Mouse (Mus musculus): ENCODE results near the gene Rps6kb1.

The Rps6kb1 gene

GRCm38 (mm10) chr11:86544639-86545299, at the start of gene Rps6kb1, which contains the start of gene Tubd1:
Rps6kb1 (minus strand) TSS chr11:86544805.
Tubd1 (plus strand) TSS chr11:86544991.
- peak; percentile 99 for ATAC-seq (ENCODE audit: insufficient number of reproducible peaks, low FRiP score, low TSS enrichment)

DNA sequence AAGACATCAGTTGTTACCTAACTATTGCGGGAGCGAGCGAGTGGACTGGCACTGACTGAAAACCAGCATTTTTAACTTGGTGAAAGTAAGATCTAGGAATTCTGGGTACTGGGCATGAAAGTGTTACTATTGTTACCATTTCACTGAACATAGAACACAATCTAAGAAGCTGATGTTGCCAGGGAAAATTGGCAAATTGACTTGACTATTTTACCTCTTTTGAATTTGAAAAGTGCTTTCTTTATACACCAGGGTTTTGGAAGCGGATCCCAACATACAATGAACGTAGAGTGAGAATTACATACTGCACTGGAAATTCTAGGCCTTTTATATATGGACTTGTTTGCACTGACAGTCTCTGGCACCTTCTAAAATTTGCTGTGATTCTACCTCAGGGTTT, 48.8 kb upstream of the Rps6kb1 start:
- no peak for ATAC-seq (ENCODE audit: insufficient number of reproducible peaks, low FRiP score, low TSS enrichment)

GRCm38 (mm10) chr11:86592993-86593392, 48.4 kb upstream of the Rps6kb1 start:
- no peak for ATAC-seq (ENCODE audit: insufficient number of reproducible peaks, low FRiP score, low TSS enrichment)

- no peak for ATAC-seq (ENCODE audit: insufficient number of reproducible peaks, low FRiP score, low TSS enrichment)
Measured at GRCm38 (mm10) chr11:86591931-86592616, 47.5 kb upstream of the Rps6kb1 start.

GRCm38 (mm10) chr11:86591301-86591845, 46.8 kb upstream of the Rps6kb1 start:
- ATAC-seq (ENCODE audit: insufficient number of reproducible peaks, low FRiP score, low TSS enrichment), result no peak

DNA sequence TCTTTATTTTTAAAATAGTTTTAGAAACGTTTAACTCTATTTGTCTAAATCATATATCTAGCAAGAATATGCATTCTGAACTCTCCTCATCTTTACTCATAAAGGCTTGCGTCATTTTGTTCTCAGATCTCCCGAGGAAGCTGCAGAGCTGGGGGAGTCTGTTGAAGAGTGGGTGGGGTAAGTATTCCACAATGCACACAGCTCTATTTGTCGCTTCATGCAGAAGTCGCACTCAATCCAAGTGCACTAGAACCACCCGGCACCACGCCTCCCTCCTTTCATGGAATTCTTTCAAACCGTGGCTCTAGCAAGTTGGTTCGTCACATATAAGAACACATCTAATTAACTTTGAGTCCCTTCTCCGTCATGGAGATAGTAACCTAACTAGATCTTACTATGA, 46.0 kb upstream of the Rps6kb1 start:
- no peak for ATAC-seq (ENCODE audit: insufficient number of reproducible peaks, low FRiP score, low TSS enrichment)

DNA sequence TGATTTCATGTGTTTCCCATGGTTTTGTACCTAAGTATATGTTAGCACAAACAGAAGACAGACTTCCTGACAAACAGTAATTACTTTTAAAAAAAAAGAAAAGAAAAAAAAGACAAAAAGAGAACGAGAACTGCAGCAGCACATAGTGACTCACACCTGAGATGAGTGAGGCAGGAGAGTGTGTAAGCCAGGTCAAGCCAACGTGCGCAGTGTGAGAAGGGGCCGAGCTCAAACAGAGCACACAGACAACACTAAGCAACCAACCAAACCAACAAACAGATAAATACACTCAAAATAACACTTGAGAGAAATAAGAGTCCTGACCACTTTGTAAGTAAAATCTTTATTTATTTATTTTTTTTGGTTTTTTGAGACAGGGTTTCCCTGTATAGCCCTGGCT, 45.5 kb upstream of the Rps6kb1 start:
- ATAC-seq (ENCODE audit: insufficient number of reproducible peaks, low FRiP score, low TSS enrichment), result no peak

- ATAC-seq (ENCODE audit: insufficient number of reproducible peaks, low FRiP score, low TSS enrichment), result no peak
Measured at GRCm38 (mm10) chr11:86588583-86589298, 44.1 kb upstream of the Rps6kb1 start.

DNA sequence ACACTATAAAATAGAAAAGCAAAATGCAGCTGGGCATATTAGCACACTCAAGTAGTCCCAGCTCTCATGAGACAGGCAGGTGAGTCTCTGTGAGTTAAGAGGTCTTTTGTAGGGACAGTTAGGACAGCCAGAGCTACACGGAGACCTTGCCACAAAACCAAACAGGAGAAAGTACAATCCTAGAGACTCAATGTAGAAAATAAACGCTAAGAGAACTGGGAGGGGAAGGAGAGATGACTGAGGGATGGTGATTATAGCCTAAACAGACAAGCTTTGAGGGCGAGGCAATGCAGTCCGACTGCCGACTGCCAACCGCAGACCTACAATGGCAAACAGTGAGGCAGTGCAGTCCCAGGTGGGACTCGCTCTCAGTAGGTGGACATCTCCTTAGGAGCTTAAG, 43.2 kb upstream of the Rps6kb1 start:
- ATAC-seq (ENCODE audit: insufficient number of reproducible peaks, low FRiP score, low TSS enrichment), result no peak

DNA sequence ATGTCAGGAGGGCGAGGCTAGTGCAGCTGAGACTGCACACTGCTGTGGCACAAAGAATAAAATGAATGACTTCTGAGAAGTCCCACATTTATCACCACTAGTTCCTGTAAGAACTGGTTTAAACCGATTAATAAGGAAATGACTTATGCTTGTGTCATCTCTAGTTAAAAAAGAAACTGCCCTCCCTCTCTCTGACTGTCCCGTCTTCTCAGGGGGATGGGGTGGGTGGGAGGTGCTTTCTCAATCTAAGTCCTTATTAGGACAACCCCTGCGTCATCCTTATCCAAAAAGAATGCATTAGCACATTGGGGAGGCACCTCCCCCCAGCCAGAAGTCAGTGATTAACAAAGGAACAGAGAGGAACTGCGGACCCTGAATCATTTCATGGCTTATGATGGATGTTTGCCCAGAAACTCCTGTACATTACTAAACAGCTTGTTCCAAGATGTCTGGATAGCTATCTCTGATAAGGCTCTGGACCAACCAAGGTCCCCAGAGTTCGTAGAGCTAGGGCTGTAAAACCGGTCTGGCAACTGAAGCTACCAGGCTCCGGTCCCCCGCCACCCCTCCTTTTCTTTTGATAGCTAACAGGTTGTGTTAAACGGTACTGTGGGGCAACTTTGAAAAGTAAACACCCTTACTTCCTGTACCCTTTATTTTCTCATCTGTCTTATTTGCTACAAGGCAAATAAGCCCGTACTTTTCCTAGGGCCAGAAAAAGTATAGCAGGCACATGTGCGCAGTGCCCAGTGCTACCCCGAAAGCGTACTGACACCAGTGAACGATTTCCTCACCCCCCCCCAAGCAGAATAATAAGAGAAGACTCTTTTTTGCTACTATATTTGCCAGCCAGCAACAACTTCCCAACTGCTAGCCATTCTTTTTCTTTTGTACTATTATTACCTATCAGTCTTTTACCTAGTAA, 42.5 kb upstream of the Rps6kb1 start:
- ATAC-seq (ENCODE audit: insufficient number of reproducible peaks, low FRiP score, low TSS enrichment), result no peak

DNA sequence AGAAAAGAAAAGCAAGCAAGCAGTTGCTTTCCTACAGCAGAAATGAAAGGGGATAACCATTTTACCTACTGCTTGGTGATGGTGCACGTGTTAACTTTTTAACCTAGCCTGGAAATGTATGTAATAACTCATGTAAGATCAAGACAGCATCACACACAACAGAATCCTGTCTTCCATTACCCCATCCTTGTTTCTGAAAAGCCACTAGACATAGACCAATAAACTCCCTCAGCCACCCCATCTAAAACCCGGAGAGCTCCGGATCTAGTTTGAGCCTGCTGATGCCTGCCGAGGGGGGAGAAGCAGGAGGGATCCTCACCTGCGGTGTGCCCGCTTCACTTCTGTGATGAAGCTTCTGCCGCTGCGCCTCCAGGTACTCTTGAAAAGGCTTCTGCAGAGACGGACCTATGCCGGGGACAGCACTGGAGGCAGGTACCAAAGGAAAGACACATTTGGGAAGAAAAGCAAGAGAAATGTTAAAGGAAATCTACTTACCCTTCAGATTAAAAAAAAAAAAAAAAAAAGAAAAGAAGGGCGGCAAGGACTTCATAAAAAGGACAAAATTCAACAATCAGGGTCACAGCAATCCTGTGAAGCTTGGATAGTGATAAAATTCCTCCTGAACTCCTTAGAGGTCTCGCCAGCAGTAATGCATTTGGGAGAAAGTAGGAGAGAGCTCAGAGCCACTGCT, 41.7 kb upstream of the Rps6kb1 start:
- ATAC-seq (ENCODE audit: insufficient number of reproducible peaks, low FRiP score, low TSS enrichment), result no peak

DNA sequence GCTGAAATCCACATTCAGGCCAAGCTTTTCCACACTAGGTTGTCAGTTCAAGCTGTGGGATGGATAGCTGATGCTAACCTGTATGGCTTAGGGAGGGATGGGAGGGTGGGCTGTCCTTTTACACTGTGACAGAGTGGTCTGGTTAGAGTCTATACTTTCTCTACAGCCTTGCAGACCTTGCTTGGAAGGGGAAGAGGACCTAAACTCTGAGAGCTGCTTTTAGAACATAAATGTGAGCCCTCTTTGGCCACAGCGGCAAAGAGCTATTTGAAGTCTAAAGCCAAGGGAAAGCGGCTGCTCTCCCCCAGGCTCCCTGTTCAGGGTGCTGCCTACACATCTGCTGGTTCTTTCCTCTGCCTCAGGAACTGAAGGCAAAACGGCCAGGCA, 41.0 kb upstream of the Rps6kb1 start:
- no peak for ATAC-seq (ENCODE audit: insufficient number of reproducible peaks, low FRiP score, low TSS enrichment)

DNA sequence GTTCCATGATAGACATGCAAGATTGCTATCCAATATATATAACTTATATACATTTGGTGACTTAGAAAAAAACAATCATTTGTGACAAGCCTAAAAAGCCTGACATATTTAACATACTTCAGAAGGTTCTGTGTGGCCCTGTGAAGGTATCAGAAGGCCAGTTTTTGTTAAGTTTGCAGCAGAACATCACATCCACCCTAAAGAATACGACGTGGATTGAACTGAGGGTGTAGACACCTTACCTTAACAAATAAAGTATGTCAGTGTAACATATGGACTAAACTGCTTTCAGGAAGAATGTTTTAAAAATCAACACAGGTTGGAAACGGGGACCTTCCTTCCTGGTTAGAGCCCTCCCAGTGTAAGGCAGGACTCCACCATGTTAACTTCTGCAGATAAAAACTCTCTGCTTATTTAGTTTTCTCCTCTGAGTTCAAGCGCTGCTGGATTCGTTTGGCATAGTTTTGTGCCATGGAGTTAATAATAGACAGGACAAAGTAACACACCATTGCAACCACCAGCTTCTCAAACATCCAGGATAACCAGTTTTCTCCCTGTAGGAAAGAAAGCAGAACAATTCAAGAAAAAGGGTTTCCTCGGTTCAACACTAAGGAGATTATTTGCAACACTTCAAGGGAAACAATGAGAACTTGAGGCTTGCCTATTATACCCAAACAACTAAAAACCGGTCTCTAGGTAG, 40.4 kb upstream of the Rps6kb1 start:
- no peak for ATAC-seq (ENCODE audit: insufficient number of reproducible peaks, low FRiP score, low TSS enrichment)

GRCm38 (mm10) chr11:86583990-86584897, 39.6 kb upstream of the Rps6kb1 start:
- ATAC-seq (ENCODE audit: insufficient number of reproducible peaks, low FRiP score, low TSS enrichment), result no peak

DNA sequence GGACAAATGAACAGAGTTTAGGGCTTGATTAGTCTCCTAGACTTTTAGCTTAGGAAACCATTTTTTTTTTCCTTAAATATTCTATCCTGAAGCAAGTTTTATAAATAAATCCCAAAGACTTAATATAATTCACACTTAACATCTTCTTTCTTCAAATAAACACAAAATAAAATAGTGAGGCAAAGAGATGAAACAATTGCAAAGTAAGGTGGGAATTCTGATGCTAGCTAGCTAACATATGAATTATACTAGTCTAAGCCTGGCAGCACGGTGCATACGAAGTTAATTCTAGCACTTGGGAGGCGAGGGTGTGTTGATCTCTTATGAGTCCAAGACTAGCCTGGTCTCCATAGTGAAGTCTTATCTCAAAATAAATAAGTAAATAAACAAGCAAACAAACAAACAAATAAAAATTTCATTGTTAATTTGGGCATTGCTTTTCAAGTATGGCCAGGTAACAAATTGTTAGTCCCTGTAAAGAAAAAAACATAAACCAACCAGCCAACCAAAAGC, 38.8 kb upstream of the Rps6kb1 start:
- ATAC-seq (ENCODE audit: insufficient number of reproducible peaks, low FRiP score, low TSS enrichment), result no peak

DNA sequence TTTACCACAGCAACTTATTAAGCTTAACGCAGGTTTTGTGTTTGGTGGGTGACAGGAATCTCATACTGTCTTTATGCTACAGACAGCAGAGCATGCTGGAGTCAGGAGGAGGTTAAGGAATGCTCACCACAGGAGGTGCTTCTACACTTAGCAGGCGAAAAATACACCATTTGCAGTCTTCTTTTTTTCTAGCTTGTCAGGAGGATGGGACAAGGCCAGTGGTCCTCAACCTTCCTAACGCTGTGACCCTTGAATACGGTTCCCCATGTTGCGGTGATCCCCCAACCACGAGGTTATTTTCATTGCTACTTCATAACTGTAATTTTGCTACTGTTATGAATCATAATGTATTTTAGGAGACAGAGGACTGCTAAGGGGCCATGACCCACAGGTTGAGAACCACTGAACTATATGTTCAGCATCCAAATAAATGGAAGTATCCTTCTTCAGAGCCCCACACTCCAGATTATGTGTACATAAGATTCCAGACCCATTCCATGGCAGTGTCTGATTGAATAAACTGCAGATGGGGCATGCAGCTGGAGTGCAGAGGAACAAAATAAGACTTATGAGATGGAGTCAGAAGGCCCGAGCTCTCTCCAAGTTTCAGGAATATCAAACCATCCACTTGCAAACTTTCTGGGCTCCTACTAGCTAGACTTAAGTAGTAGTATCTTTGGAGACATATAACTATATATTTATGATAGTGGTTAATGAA, 38.1 kb upstream of the Rps6kb1 start:
- no peak for ATAC-seq (ENCODE audit: insufficient number of reproducible peaks, low FRiP score, low TSS enrichment)

DNA sequence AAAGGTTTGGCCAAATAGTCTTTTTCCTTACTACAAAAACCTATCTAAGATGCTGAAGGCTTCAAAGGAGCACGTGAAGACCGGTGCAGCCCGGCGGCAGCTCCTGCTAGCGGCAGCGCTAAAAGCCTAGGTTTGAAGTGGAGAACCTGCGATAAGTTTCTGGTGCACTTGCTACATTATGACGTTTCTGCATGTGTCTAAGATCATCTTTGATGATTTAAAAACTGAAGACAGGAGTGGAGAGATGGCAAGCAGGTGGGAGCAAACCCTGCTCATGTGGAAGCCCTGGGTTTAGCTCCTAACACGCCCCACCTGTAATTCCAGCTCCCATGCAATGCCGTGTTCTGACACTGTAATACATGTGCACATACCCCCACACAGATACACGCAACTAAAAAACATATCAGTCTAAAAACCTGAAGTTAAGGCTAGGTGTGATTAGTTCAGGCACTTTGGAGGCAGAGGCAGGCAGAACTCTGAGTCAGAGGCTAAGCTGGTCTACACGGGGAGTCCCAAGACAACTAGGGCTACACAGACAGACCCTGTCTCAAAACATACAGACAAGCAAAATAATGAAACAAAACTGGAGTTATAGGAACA, 37.4 kb upstream of the Rps6kb1 start:
- no peak for ATAC-seq (ENCODE audit: insufficient number of reproducible peaks, low FRiP score, low TSS enrichment)

All from cerebellum, adult (tissue).